Mouse (Mus musculus): ENCODE data around the gene Pxdn.

Gene Pxdn

DNA sequence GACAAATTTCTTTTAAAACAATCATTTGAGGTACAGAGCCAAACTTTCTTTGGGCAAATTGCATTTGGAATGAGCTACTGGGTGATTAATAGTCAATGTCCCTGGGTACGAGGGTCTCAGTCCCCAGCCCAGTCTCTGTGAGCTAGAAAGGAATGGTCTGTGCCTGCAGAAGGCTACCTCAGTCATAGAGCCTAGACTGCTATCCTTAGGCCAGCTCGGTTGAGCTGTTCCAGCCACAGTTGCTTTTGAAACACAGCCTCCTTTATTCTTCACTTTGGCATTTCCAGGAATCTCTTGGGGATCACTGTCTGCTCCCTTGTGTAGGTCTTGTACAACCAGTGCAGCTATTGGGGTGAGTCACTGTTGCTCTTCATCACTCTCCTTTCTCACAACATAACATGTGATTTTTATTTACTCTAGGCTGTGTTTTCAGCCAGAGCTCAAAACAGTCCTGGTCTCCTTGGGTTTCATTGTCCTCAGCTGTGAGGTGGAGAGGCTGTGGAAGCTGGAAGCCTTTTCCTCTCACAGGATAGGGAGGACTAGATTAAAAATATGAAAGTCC, 86.9 kb downstream of the Pxdn start:
- DNase-seq (ENCODE audit: low spot score): no peak

- DNase-seq (ENCODE audit: low spot score): no peak
Measured at GRCm38 (mm10) chr12:30027721-30028340, 90.4 kb downstream of the Pxdn start.

- DNase-seq (ENCODE audit: low spot score): no peak
Measured at GRCm38 (mm10) chr12:30029111-30029510, 91.7 kb downstream of the Pxdn start.

DNA sequence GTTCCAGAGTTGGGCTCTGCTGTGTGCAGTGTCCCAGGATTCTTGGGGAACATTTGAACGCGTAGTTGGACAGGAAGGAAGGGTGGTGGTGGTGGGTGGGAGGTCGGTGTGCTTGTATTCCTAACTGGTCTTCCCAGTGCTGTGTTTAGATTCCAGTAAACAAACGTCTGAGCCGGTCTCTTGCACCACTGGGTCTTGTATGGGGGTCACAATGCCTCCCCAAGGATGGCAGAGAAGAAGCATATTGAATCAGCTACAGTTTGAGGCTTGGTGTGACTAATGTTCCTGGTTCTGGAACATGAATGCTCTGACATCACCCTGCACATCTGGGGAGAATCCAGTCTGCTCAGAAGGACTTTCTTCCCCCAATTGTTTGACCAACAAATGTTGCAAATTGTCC, 93.2 kb downstream of the Pxdn start:
- no peak for DNase-seq (ENCODE audit: low spot score)

GRCm38 (mm10) chr12:30034681-30035080, 97.3 kb downstream of the Pxdn start:
- DNase-seq (ENCODE audit: low spot score): no peak

DNA sequence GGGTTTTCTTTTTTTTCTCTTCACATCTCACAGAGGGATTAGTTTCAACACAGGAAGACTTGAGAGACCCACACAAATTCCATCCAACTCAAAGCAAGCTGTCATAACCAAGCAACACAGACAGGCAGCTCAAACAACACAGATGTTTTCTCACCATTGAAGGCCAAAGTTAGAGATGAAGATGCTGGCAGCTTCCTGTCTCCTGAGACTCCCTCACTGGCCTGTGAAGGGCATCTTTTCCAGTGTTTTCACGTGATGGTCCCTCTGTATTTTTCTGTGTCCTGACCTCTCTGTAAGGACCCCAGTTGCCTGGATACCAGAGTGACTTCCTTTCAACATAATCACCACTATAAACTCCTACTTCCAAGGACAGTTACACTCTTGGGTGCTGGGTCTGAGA, 98.0 kb downstream of the Pxdn start:
- DNase-seq (ENCODE audit: low spot score): no peak

GRCm38 (mm10) chr12:30035841-30036568, 98.6 kb downstream of the Pxdn start:
- no peak for DNase-seq (ENCODE audit: low spot score)

GRCm38 (mm10) chr12:30036569-30037055, 99.2 kb downstream of the Pxdn start:
- no peak for DNase-seq (ENCODE audit: low spot score)

- DNase-seq (ENCODE audit: low spot score): no peak
Measured at GRCm38 (mm10) chr12:30039565-30039964, 102.2 kb downstream of the Pxdn start.

GRCm38 (mm10) chr12:30040150-30040549, 102.7 kb downstream of the Pxdn start:
- no peak for DNase-seq (ENCODE audit: low spot score)

GRCm38 (mm10) chr12:30048848-30049247, 111.4 kb downstream of the Pxdn start:
- no peak for DNase-seq (ENCODE audit: low spot score)

GRCm38 (mm10) chr12:30049818-30050217, 112.4 kb downstream of the Pxdn start:
- no peak for DNase-seq (ENCODE audit: low spot score)

- no peak for DNase-seq (ENCODE audit: low spot score)
Measured at GRCm38 (mm10) chr12:30050235-30050634, 112.8 kb downstream of the Pxdn start.

DNA sequence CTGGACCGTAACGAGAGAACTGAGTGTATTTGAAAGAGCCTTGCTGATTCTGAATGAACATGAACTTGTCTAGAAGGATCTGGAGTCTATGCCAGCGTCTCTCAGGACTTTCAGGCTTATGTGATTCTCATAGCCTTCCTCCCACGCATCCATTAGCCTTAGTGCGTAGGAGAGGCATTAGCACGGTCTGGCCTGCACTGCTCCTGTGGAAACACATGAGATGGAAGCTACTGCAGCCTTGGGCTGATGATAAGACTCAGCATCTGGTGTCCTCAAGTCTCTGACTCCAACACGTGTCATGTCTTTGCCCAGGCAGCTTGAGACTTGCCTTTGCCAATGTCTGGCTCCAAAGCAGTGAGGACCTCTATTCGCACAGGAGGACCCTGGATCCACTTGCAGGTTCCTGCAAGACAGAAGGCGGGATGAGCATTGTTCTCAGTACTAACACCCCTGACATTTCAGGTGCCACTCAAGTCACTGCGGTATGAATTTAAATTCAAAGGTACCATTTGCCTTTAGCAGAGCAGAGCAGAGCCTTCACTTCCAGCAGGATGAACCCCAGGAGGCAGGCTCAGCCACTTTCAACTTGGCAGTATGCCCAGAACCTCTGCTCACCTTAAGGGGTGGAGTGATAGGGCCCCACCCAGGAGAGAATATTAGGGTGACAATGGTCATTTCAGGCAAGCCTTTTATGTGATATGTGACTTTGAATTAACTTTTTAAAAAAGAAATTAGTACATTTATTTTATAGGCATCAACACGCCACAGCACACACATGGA, 117.5 kb downstream of the Pxdn start:
- DNase-seq (ENCODE audit: low spot score): no peak

GRCm38 (mm10) chr12:30058044-30058443, 120.6 kb downstream of the Pxdn start:
- DNase-seq (ENCODE audit: low spot score): no peak

DNA sequence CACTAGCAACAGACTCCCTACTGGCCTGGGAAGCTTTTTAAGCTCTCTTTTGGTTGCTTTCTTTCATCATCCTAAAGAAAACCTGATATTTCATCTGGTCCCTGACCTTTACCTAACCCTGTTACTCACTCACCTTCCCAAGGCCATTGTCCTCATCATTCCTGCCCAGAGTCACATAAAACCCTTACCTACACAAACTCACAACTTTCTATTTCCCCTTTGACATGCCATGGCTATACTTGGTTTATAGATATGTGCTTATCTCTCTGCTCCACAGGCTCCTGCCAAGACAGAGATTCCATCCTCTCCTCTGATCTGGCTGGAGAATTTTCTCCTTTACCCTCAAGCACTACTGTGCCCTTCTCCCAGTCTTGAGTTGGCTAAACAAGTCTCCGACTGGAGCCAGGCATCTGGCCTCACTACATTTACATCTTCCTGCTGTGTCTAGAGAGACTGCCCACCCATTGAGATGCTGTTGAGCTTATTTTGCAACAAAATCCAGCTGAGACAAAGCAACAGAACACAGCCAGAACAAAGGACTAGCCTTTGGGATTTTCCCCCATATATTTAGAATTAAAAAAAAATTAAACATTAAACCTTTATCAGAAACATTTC, 124.2 kb downstream of the Pxdn start:
- no peak for DNase-seq (ENCODE audit: low spot score)

DNA sequence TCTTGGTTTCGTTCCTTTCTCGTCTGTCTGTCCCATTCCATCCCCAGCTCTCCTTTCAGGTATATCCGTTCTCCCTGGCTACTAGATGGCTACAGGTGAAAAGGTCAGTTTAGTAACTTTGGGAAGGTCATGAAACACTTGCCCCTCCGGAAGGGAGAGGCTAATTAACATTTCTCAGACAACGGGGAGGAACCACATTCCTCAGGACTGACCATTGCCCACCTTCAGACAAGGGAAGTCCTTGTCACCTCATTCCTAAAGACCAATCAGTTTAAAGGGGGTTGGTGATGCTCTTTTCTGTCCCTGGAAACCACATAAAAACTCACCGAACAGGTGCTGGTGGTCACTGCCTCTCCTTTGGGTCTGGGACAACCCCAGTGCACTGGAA, 124.7 kb downstream of the Pxdn start:
- DNase-seq (ENCODE audit: low spot score): no peak

All from urinary bladder, postnatal 10 days (tissue).